Mouse (Mus musculus): Measurements from ENCODE around the gene Fgfr2.

Gene Fgfr2

GRCm38 (mm10) chr7:132339041-132339839, 783.9 kb downstream of the Fgfr2 start:
- no peak for DNase-seq (ENCODE audit: low read depth, low spot score)

- DNase-seq (ENCODE audit: low read depth, low spot score), result no peak
Observed at GRCm38 (mm10) chr7:132338350-132338749, 784.8 kb downstream of the Fgfr2 start.

GRCm38 (mm10) chr7:132337268-132337917, 785.8 kb downstream of the Fgfr2 start:
- DNase-seq (ENCODE audit: low read depth, low spot score), result no peak

DNA sequence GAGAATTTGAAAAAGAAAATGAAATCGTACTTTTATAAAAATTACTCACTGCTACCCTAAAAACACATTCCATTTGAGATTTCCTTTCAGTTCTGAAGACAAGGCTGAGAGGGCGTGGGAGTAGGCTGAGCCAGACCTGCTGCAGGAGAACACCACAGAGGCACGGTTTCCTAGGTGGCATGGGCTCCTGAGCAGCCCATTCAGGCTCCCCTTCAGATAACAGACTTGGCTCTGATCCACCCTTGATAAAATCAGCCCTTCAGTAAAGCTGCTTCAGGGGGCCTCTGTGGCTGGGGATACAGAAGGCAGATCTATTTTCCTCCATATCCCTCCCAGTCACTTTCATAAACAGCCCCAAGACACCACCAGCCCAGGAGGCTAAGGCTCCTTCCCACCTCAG, 786.4 kb downstream of the Fgfr2 start:
- DNase-seq (ENCODE audit: low read depth, low spot score), result no peak

DNA sequence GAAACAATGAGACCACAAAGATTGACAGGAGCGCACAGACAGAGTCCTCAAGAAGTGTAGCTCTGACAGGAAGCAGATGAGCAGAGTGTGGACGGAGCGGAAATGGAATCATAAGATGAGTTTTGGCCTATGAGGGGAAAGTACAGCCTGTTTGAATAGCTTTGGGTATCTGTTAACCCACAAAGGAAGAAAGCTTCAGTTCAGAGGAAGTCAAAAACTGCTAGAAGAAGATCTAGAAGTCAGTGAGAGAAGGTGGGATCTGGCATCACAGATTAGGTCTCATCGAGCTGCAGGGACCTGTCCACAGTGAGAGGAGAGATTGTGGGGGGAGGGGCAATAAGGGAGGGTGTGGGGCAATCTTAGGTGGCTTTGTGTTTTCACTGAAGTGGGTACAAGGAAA, 787.8 kb downstream of the Fgfr2 start:
- DNase-seq (ENCODE audit: low read depth, low spot score), result no peak

- DNase-seq (ENCODE audit: low read depth, low spot score), result no peak
Observed at GRCm38 (mm10) chr7:132333078-132333477, 790.1 kb downstream of the Fgfr2 start.

GRCm38 (mm10) chr7:132332176-132332575, 791.0 kb downstream of the Fgfr2 start:
- DNase-seq (ENCODE audit: low read depth, low spot score), result no peak

DNA sequence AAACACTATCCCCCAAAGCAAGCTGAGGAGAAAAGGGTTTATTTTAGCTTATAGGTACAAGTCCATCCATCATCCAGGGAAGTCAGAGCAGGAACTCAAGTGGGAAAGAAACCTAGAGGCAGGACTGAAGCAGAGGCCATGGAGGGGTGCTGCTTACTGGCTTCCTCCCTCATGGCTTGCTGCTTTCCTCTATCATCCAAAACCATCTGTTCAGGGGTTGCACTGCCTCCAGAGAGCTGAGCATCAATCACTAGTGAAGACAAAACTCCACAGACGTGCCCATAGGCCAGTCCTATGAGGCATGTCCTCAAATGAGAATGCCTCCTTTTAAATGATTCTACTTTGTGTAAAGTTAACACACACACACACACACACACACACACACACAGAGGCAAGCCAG, 793.0 kb downstream of the Fgfr2 start:
- DNase-seq (ENCODE audit: low read depth, low spot score), result no peak

- no peak for DNase-seq (ENCODE audit: low read depth, low spot score)
Observed at GRCm38 (mm10) chr7:132328648-132329047, 794.5 kb downstream of the Fgfr2 start.

- peak; percentile 91 for DNase-seq (ENCODE audit: low read depth, low spot score)
Observed at GRCm38 (mm10) chr7:132325549-132326331, 797.4 kb downstream of the Fgfr2 start.

DNA sequence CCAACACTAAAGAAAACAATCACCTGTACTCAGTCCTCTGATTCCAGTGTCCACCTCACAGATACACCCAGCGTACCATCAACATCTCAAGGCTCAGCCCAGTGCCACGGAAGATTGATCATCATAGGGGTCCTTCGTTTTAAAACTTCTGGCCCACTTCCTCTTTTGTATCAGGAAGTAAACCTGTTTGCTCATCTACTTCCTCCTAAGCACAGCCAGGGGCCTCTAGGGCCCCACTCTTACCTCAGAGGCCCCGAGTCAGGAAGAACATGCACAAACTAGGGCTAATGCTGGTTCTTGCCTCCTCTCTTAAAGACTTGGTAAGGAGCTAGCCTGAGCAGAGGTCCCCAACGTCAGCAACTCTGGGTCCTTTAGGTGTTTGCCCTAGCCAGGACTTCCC, 799.7 kb downstream of the Fgfr2 start:
- no peak for DNase-seq (ENCODE audit: low read depth, low spot score)

DNA sequence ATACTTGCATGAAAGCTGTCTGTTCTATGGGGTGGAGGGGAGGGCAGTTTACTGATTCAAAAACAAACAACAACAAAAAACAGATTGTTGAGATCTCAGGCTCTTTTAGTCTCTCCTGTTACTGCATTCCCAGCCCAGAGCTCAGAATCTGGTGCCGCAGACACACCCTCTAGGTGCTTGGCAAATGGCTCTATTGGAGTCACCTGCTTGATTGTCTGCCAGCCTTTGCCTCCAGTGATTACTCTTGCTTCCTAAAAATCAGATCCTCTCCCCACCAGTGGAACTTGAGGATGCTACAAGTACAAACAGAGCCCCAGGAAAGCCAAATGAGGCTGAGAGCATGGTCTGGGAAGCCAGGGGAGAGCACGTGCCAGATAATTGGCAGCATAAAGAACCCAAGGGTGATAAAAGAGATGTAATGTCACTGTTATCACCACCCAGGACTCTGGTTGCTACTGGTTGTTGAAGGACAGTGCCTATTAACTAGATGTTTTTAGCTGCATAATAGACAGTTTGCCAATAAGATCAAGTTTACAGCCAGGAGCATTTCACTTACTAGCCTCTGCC, 801.7 kb downstream of the Fgfr2 start:
- no peak for DNase-seq (ENCODE audit: low read depth, low spot score)

DNA sequence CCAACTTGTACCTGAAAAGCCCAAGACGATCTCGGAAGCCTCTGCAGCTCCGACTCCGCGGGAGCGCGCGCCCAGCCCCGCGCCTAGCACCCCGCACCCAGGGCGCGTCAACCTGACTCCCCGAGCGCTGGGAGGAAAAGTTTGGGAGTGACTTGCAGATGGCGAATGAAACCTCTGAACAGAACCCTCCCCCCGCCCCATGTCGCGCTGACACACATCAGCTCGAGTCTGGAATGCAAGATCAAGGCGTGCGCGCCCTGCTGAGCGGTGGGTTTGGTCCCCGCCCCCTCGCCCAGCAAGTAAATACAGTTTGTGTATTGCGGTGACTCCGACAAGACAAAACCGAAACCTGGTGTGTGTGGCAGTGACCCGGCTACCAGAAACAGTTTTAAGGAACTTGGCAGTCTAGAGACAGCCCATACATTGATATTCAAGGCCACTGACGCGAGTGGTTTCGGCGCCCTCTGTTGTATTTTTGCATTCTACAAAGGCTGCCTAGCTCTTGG, 806.1 kb downstream of the Fgfr2 start, which contains the start of gene Chst15:
TSS of gene Chst15 (minus strand) at position 193 of the 506 bp plus-strand sequence.
- no peak for DNase-seq (ENCODE audit: low read depth, low spot score)

DNA sequence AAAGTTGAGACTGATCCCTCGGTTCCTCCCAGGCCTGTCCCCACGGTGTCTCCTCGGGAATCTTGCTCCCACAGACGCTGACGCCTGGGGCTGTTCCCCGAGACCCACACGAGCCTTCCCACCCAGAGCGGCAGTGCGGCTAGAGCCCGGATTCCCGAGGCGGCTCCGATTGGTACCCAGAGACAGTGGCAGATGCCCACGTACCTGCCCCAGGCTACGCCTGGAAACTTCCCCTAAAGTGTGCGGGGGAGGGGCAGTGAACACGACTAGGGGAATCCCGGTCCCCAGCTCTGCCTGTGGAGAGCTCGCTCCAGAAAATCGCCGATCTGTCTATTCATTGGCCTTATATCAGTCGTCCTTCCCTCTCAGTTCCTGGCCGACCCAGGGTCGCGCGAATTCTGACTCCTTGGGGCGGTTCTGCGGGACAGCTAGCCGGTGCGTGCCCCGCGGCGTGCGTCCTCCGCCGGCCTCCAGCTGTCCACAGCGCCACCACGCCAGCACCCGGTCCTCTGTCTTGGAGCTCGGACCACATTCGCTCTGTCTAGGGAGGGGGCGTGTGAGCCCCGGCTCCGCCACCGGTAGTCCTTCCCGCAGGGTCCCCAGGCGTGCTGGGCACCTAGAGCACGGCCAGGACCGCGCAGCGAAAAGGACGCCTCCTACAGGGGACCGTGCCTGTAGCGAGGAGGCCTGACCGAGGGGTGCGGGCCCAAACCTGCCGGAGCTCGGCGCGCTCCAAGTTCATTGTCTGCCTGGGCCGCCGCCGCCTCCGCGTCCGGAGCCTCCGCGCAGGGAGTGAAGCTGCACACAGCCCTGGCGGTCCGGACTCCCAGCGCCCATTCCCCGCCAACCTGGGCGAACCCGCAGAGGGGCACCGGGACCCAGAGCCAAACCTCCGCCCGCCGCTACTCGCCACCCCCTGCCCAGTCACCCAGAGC, 806.8 kb downstream of the Fgfr2 start:
- DNase-seq (ENCODE audit: low read depth, low spot score), result no peak

GRCm38 (mm10) chr7:132315149-132316091, 807.7 kb downstream of the Fgfr2 start:
- peak; percentile 10 for DNase-seq (ENCODE audit: low read depth, low spot score)

DNA sequence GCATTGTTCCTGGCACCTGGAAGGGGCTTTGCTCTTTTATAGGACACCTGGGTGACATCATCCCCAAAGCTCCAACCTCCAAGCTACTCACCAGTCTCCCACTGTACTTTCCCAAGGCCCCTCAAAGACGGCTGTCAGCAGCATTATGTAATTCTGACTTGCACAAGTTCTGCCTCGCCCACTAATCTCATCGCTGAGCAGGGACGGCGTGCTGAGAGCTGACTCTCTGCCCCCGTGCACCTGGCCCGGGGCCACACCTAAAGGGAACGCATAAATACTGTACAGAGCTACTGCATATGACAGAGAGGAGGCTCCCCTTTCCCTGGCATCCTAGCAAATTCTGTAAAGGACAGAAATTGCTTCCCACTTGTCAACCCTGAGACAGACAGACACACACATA, 810.8 kb downstream of the Fgfr2 start:
- DNase-seq (ENCODE audit: low read depth, low spot score), result no peak

DNA sequence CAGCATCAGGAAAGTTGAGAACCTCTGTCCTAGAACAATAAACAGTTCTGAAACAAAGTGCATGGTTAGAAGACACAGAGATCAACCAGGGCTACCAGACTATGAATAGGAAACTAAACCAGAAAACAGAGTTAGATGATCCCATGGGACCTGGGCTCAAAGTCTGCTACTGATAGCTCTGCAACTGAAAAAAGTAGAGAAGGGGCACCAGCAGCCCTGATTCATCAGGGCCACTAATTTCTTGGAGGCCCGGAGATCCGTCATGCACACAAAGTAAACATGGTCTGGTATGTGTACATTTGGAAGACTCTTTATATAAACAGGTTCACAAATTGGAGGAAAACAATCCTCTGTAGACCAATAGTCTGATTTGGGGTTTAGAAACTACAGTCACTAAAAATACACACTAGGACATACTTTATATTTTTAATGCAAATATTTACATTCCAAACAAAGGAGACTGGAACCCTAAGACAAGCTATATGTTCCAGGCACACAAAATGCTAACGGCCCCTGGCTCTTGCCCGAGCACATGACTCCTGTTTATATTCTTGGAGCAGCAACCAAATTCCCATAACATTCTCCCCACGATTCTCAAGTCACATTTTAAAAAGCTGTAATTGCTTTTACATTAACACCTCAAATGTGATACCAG, 814.5 kb downstream of the Fgfr2 start:
- no peak for DNase-seq (ENCODE audit: low read depth, low spot score)

GRCm38 (mm10) chr7:132307722-132308271, 815.4 kb downstream of the Fgfr2 start:
- DNase-seq (ENCODE audit: low read depth, low spot score), result no peak
